Mouse (Mus musculus): ENCODE data around the gene Acer2. TPM values are rescaled to one million over a fixed set of nuclear protein-coding genes. Genes with fewer than 3 reads are reported as not detected.

Gene Acer2
- polyA plus RNA-seq, 1 experiment from 2014 or later, result 23.3 TPM

DNA sequence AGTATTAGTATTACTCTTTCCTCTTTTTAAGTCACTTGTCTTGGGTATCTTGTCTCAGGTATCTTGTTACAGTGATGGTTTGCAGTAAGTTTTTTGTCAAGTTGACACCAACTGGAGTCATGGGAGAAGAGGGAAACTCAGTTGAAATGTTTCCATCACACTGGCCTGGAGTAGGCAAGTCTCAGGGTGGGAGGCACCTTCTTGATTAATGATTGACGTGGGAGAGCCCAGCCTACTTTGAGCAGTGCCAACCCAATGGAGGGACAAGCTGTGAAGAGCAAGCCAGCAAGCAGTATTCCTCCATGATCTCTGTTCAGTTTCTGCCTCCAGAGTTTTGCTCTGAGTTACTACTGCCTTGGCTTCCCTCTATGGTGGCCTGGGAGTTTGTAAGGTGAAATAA, 31.7 kb downstream of the Acer2 start:
- Histone ChIP-seq H3K9me3 (ENCODE audit: control insufficient read depth, low read length) (no peaks in the 10 kb centered on the region), H3K9ac (replicated peaks; ENCODE audit: low read depth, low read length) (no peak overlapping the region), H3K4me2 (ENCODE audit: low read depth, low read length) (no peak overlapping the region), H3K36me3 (ENCODE audit: control insufficient read depth, insufficient read depth, low read length) (no peaks in the 10 kb centered on the region), H3K27ac (ENCODE audit: low read depth, low read length) (no peak overlapping the region), H3K4me3 (ENCODE audit: low read depth, low read length) (no peak overlapping the region), H3K27me3 (ENCODE audit: control insufficient read depth, insufficient read depth, low read length) (no peaks in the 10 kb centered on the region), H3K4me1 (ENCODE audit: control insufficient read depth, insufficient read depth, low read length) (no peaks in the 10 kb centered on the region)
- 86% methylated on average over 1 of the region's 1 CpGs for WGBS
- no peak for ATAC-seq (ENCODE audit: low read depth)

- no peak overlapping the region for H3K27ac ChIP-seq (ENCODE audit: low read depth, low read length)
- 16% methylated on average over 18 of the region's 18 CpGs for WGBS
- H3K9ac ChIP-seq (replicated peaks; ENCODE audit: low read depth, low read length), result no peak overlapping the region
- no peak overlapping the region for H3K4me2 ChIP-seq (ENCODE audit: low read depth, low read length)
- 0 out of 2 replicates have a peak, but pooled peaks cover 3% of the 10 kb centered on the region for H3K4me1 ChIP-seq (ENCODE audit: control insufficient read depth, insufficient read depth, low read length)
- H3K36me3 ChIP-seq (ENCODE audit: control insufficient read depth, insufficient read depth, low read length), result no peaks in the 10 kb centered on the region
- H3K9me3 ChIP-seq (ENCODE audit: control insufficient read depth, low read length), result no peaks in the 10 kb centered on the region
- H3K27me3 ChIP-seq (ENCODE audit: control insufficient read depth, insufficient read depth, low read length), result no peaks in the 10 kb centered on the region
- no peak overlapping the region for H3K4me3 ChIP-seq (ENCODE audit: low read depth, low read length)
- peak; percentile 38 for ATAC-seq (ENCODE audit: low read depth)
These were observed 37.6 kb downstream of the Acer2 start for GRCm38 (mm10) chr4:86911576-86912341.

DNA sequence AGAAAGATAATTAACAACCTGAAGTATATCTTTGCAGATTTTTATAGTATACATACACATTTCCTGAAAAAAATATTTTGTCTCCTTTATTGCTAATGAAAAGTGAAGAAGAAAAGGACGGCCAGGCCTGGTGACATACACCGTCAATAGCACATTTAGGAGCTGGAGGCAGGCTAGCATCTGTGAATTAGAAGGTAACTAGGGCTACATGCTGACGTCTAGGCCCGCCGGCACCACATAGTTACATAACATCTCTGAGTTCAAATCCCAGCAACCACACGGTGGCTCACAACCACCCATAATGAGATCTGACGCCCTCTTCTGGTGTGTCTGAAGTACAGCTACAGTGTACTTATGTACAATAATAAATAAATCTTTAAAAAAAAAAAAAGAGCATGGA, 38.6 kb downstream of the Acer2 start:
- H3K9ac ChIP-seq (replicated peaks; ENCODE audit: low read depth, low read length), result no peak overlapping the region
- no peaks in the 10 kb centered on the region for H3K27me3 ChIP-seq (ENCODE audit: control insufficient read depth, insufficient read depth, low read length)
- H3K4me3 ChIP-seq (ENCODE audit: low read depth, low read length), result no peak overlapping the region
- no peaks in the 10 kb centered on the region for H3K36me3 ChIP-seq (ENCODE audit: control insufficient read depth, insufficient read depth, low read length)
- 80% methylated on average over 7 of the region's 7 CpGs for WGBS
- H3K9me3 ChIP-seq (ENCODE audit: control insufficient read depth, low read length), result no peaks in the 10 kb centered on the region
- 0 out of 2 replicates have a peak, but pooled peaks cover 3% of the 10 kb centered on the region for H3K4me1 ChIP-seq (ENCODE audit: control insufficient read depth, insufficient read depth, low read length)
- no peak overlapping the region for H3K27ac ChIP-seq (ENCODE audit: low read depth, low read length)
- no peak for ATAC-seq (ENCODE audit: low read depth)
- no peak overlapping the region for H3K4me2 ChIP-seq (ENCODE audit: low read depth, low read length)

DNA sequence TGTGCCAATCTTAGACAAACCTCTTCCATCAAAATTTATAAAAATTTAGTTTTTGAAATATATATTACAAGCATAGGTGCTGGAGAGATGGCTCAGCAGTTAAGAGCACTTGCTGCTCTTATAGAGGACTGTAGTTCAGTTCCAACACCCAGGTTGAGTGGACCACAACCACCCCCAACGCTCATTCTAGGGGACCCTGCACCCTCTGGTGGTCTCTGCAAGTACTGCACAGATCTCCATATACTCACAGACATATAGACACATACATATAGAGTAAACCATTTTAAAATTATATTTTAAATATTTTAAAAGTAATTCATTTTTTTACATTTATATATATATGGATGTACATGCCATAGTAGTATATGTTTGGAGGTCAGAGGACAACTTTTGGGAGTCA, 41.9 kb downstream of the Acer2 start:
- Histone ChIP-seq H3K9ac (replicated peaks; ENCODE audit: low read depth, low read length) (no peak overlapping the region), H3K4me3 (ENCODE audit: low read depth, low read length) (no peak overlapping the region), H3K9me3 (ENCODE audit: control insufficient read depth, low read length) (no peaks in the 10 kb centered on the region), H3K4me1 (ENCODE audit: control insufficient read depth, insufficient read depth, low read length) (0 out of 2 replicates have a peak, but pooled peaks cover 3% of the 10 kb centered on the region), H3K27ac (ENCODE audit: low read depth, low read length) (no peak overlapping the region), H3K27me3 (ENCODE audit: control insufficient read depth, insufficient read depth, low read length) (no peaks in the 10 kb centered on the region), H3K36me3 (ENCODE audit: control insufficient read depth, insufficient read depth, low read length) (no peaks in the 10 kb centered on the region), H3K4me2 (ENCODE audit: low read depth, low read length) (no peak overlapping the region)
- 48% methylated on average over 1 of the region's 1 CpGs for WGBS
- no peak for ATAC-seq (ENCODE audit: low read depth)

GRCm38 (mm10) chr4:86923476-86924055, 49.4 kb downstream of the Acer2 start:
- no peak for ATAC-seq (ENCODE audit: low read depth)
- Histone ChIP-seq H3K27me3 (ENCODE audit: control insufficient read depth, insufficient read depth, low read length) (no peaks in the 10 kb centered on the region), H3K36me3 (ENCODE audit: control insufficient read depth, insufficient read depth, low read length) (no peaks in the 10 kb centered on the region), H3K27ac (ENCODE audit: low read depth, low read length) (no peak overlapping the region), H3K9me3 (ENCODE audit: control insufficient read depth, low read length) (no peaks in the 10 kb centered on the region), H3K4me2 (ENCODE audit: low read depth, low read length) (no peak overlapping the region), H3K4me3 (ENCODE audit: low read depth, low read length) (no peak overlapping the region), H3K4me1 (ENCODE audit: control insufficient read depth, insufficient read depth, low read length) (peaks cover 3% of the 10 kb centered on the region; the same call in 1 of the 2 replicates), H3K9ac (replicated peaks; ENCODE audit: low read depth, low read length) (no peak overlapping the region)
- 71% methylated on average over 3 of the region's 3 CpGs for WGBS

- no peak overlapping the region for H3K9ac ChIP-seq (replicated peaks; ENCODE audit: low read depth, low read length)
- no peaks in the 10 kb centered on the region for H3K9me3 ChIP-seq (ENCODE audit: control insufficient read depth, low read length)
- WGBS, result 6% methylated on average over 9 of the region's 9 CpGs
- H3K4me3 ChIP-seq (ENCODE audit: low read depth, low read length), result no peak overlapping the region
- peaks cover 3% of the 10 kb centered on the region; the same call in 1 of the 2 replicates for H3K4me1 ChIP-seq (ENCODE audit: control insufficient read depth, insufficient read depth, low read length)
- no peaks in the 10 kb centered on the region for H3K27me3 ChIP-seq (ENCODE audit: control insufficient read depth, insufficient read depth, low read length)
- no peaks in the 10 kb centered on the region for H3K36me3 ChIP-seq (ENCODE audit: control insufficient read depth, insufficient read depth, low read length)
- ATAC-seq (ENCODE audit: low read depth), result peak; percentile 67
- no peak overlapping the region for H3K4me2 ChIP-seq (ENCODE audit: low read depth, low read length)
- H3K27ac ChIP-seq (ENCODE audit: low read depth, low read length), result no peak overlapping the region
These were observed 50.7 kb downstream of the Acer2 start for GRCm38 (mm10) chr4:86924804-86925458.

- Histone ChIP-seq H3K4me3 (ENCODE audit: low read depth, low read length) (no peak overlapping the region), H3K9me3 (ENCODE audit: control insufficient read depth, low read length) (no peaks in the 10 kb centered on the region), H3K36me3 (ENCODE audit: control insufficient read depth, insufficient read depth, low read length) (no peaks in the 10 kb centered on the region), H3K4me1 (ENCODE audit: control insufficient read depth, insufficient read depth, low read length) (peaks cover 3% of the 10 kb centered on the region; the same call in 1 of the 2 replicates), H3K4me2 (ENCODE audit: low read depth, low read length) (no peak overlapping the region), H3K9ac (replicated peaks; ENCODE audit: low read depth, low read length) (no peak overlapping the region), H3K27ac (ENCODE audit: low read depth, low read length) (no peak overlapping the region), H3K27me3 (ENCODE audit: control insufficient read depth, insufficient read depth, low read length) (no peaks in the 10 kb centered on the region)
- WGBS, result 87% methylated on average over 3 of the region's 3 CpGs
- ATAC-seq (ENCODE audit: low read depth), result no peak
These were observed 52.8 kb downstream of the Acer2 start for GRCm38 (mm10) chr4:86926997-86927396.

DNA sequence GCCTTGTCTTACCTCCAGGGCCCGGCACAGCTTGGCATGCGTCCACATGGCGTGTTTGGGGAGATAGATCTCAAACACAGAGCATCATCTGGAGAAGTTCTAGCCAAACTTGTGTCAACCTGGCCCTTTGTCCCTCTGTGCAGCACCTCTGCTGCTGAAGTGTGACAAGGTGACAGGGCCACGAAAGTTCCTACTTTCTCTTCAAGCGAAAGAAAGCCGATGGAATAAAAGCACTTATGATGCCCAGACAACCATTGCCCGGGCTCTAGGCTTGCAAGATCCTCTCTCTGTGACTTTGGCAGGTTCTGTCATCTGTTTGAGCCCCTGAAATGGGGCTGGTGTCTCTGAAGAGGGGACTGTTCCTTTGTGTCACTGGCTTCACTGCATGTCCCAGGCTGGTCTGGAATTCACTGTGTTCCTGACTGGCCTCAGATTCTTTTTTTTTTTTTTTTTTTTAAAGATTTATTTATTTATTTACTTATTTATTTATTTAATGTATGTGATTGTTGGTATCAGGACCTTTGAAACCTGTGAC, 56.0 kb downstream of the Acer2 start:
- no peak for ATAC-seq (ENCODE audit: low read depth)
- H3K9ac ChIP-seq (replicated peaks; ENCODE audit: low read depth, low read length), result no peak overlapping the region
- peak overlapping the region; percentile 65 for H3K4me2 ChIP-seq (ENCODE audit: low read depth, low read length)
- H3K9me3 ChIP-seq (ENCODE audit: control insufficient read depth, low read length), result no peaks in the 10 kb centered on the region
- no peaks in the 10 kb centered on the region for H3K36me3 ChIP-seq (ENCODE audit: control insufficient read depth, insufficient read depth, low read length)
- peak overlapping the region; percentile 47 for H3K4me3 ChIP-seq (ENCODE audit: low read depth, low read length)
- no peaks in the 10 kb centered on the region for H3K4me1 ChIP-seq (ENCODE audit: control insufficient read depth, insufficient read depth, low read length)
- H3K27ac ChIP-seq (ENCODE audit: low read depth, low read length), result peak overlapping the region; percentile 66; the same call in 1 of the 2 replicates
- WGBS, result 94% methylated on average over 7 of the region's 7 CpGs
- H3K27me3 ChIP-seq (ENCODE audit: control insufficient read depth, insufficient read depth, low read length), result no peaks in the 10 kb centered on the region
